Mouse (Mus musculus) skeletal muscle tissue, postnatal 0 days (tissue): ENCODE measurements around the gene Gm14391. TPM values are rescaled to one million over a fixed set of nuclear protein-coding genes. Genes with fewer than 3 reads are reported as not detected.

Experiments used
- polyA plus RNA-seq: library from polyadenylated mRNA; unstranded; fragments of >200 nt; fragmentation: Nextera tagmentation; extraction: Ambion mirVana; gene quantifications from 2 replicates; pipeline ENCODE4 v1.2.1, GENCODE M21; 2015

The Gm14391 gene
- polyA plus RNA-seq = 1.4 and 5.2 TPM in 2 replicates

GRCm38 (mm10) chr2:175206732-175207131, at the start of gene Gm14391:
Gene Gm14391 (minus strand): TSS chr2:175206917.

DNA sequence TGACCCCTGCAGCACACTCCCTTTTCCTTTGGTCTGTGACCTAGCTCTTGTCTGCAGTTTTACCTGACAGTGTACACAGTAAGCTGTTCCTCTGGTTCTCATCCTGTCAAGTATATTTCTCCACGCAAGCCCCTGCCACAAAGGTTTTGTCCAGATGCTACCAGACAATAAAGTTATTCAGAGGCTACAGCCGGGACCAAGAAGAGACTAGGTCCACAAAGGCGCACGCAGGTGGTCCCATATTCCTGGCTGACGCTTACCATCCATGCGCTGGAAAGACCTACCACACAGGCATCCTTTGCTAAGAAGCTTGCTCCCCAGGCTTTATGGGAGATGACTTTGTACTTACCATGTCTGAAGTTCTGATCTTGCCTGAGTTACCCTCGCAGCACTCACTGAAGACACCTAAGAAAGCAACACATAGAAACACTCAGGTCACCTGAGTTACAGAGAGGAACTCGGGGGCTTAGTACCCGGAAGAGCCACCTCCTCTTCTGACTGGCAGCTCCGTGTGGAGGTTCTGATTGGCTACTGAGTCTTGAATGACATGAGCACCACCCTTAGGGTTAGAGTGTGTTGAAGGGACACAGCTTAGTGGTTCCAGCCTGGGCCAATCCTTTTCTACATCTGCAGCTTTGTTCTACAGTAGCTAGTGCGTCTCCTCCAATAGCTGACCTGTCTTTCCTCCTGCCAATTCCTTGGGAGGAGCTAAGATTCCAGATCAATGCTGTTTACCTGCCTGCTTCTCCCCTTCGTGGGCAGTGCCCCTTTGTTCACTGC, 31.1 kb downstream of the Gm14391 start, which contains the start of gene Gm14443:
TSS of gene Gm14443 (minus strand) at position 471 of the 780 bp plus-strand sequence.

DNA sequence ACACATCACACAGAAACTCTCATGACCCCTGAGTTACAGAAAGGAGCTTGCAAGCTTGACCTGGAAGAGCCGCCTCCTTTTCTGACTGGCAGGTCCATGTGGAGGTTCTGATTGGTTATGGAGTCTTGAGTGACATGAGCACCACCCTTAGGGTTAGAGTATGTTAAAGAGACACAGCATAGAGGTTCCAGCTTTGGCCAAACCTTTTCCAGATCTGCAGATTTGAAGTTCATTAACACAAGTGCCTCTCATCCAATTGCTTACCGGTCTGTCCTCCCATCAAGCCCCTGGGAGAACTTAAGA, 64.8 kb downstream of the Gm14391 start, which contains the start of gene Gm14399:
TSS of gene Gm14399 (minus strand) at position 20 of the 303 bp plus-strand sequence.

Other genes starting within 250 kb of the Gm14391 start
- gene Gm14444, start 196.7 kb downstream of the Gm14391 start, polyA plus RNA-seq = not detected in 2 replicates
- gene Gm14393, start 139.1 kb downstream of the Gm14391 start, polyA plus RNA-seq = 0.45 and 1.1 TPM in 2 replicates
- gene Gm14399, start 64.9 kb downstream of the Gm14391 start, polyA plus RNA-seq = 2.2 and 3.3 TPM in 2 replicates
- gene Gm14443, start 31.0 kb downstream of the Gm14391 start, polyA plus RNA-seq = 0.22 and 0.43 TPM in 2 replicates
- 0.38 TPM in 1 of 2 replicates, not detected in the other for gene Gm14440, start 68.2 kb upstream of the Gm14391 start, polyA plus RNA-seq
- 5.2 and 6.0 TPM in 2 replicates for gene Gm4631, start 131.3 kb upstream of the Gm14391 start, polyA plus RNA-seq
- gene Zfp968, start 165.5 kb upstream of the Gm14391 start, polyA plus RNA-seq = 2.3 and 2.7 TPM in 2 replicates
- 7.2 and 10.1 TPM in 2 replicates for gene Gm4724, start 228.9 kb upstream of the Gm14391 start, polyA plus RNA-seq